Mouse (Mus musculus): Measurements from ENCODE around the gene Alox12e. TPM values are rescaled to one million over a fixed set of nuclear protein-coding genes. Genes with fewer than 3 reads are reported as not detected.

Alox12e gene
- polyA plus RNA-seq, 1 experiment: not detected

GRCm38 (mm10) chr11:70308296-70308695 is 14.1 kb downstream of the Alox12e start:
- peak; percentile 7 for DNase-seq
- H3K36me3 ChIP-seq (ENCODE audit: control insufficient read depth, insufficient read depth, low read length): no peaks in the 10 kb centered on the region
- no peaks in the 10 kb centered on the region for H3K27me3 ChIP-seq (replicated peaks; ENCODE audit: control insufficient read depth, insufficient read depth, low read length)
- no peak overlapping the region for H3K27ac ChIP-seq (ENCODE audit: insufficient read depth, low read depth, low read length)
- peaks cover 3% of the 10 kb centered on the region; the same call in 1 of the 2 replicates for H3K4me1 ChIP-seq (ENCODE audit: control insufficient read depth, insufficient read depth, low read length)
- H3K4me3 ChIP-seq (ENCODE audit: insufficient read depth, low read depth, low read length): no peak overlapping the region
- 98% methylated on average over 2 of the region's 2 CpGs for WGBS
- TF ChIP-seq POLR2A (IDR thresholded peaks at IDR 0.05; ENCODE audit: low read depth, low read length) (no peak), CTCF (conservative IDR thresholded peaks at IDR 0.05; ENCODE audit: insufficient read depth, insufficient read length, low read depth, low read length) (peak; percentile 36)

- TF ChIP-seq CTCF (conservative IDR thresholded peaks at IDR 0.05; ENCODE audit: insufficient read depth, insufficient read length, low read depth, low read length) (no peak), POLR2A (IDR thresholded peaks at IDR 0.05; ENCODE audit: low read depth, low read length) (no peak)
- WGBS: 12% methylated on average over 7 of the region's 7 CpGs
- H3K4me3 ChIP-seq (ENCODE audit: insufficient read depth, low read depth, low read length): no peak overlapping the region
- peak; percentile 74 for DNase-seq
- no peaks in the 10 kb centered on the region for H3K36me3 ChIP-seq (ENCODE audit: control insufficient read depth, insufficient read depth, low read length)
- peaks cover 3% of the 10 kb centered on the region; the same call in 1 of the 2 replicates for H3K4me1 ChIP-seq (ENCODE audit: control insufficient read depth, insufficient read depth, low read length)
- H3K27ac ChIP-seq (ENCODE audit: insufficient read depth, low read depth, low read length): no peak overlapping the region
- no peaks in the 10 kb centered on the region for H3K27me3 ChIP-seq (replicated peaks; ENCODE audit: control insufficient read depth, insufficient read depth, low read length)
These were observed 16.3 kb downstream of the Alox12e start for GRCm38 (mm10) chr11:70306159-70306558.

GRCm38 (mm10) chr11:70302293-70302692 is 20.1 kb downstream of the Alox12e start:
- Histone ChIP-seq H3K27ac (ENCODE audit: insufficient read depth, low read depth, low read length) (no peak overlapping the region), H3K36me3 (ENCODE audit: control insufficient read depth, insufficient read depth, low read length) (no peaks in the 10 kb centered on the region), H3K27me3 (replicated peaks; ENCODE audit: control insufficient read depth, insufficient read depth, low read length) (no peaks in the 10 kb centered on the region), H3K4me3 (ENCODE audit: insufficient read depth, low read depth, low read length) (no peak overlapping the region), H3K4me1 (ENCODE audit: control insufficient read depth, insufficient read depth, low read length) (peaks cover 3% of the 10 kb centered on the region; the same call in 1 of the 2 replicates)
- TF ChIP-seq CTCF (conservative IDR thresholded peaks at IDR 0.05; ENCODE audit: insufficient read depth, insufficient read length, low read depth, low read length) (no peak), POLR2A (IDR thresholded peaks at IDR 0.05; ENCODE audit: low read depth, low read length) (no peak)
- 82% methylated on average over 4 of the region's 4 CpGs for WGBS
- DNase-seq: peak; percentile 36

- DNase-seq: peak; percentile 9
- TF ChIP-seq POLR2A (IDR thresholded peaks at IDR 0.05; ENCODE audit: low read depth, low read length) (no peak), CTCF (conservative IDR thresholded peaks at IDR 0.05; ENCODE audit: insufficient read depth, insufficient read length, low read depth, low read length) (no peak)
- Histone ChIP-seq H3K4me3 (ENCODE audit: insufficient read depth, low read depth, low read length) (no peak overlapping the region), H3K27me3 (replicated peaks; ENCODE audit: control insufficient read depth, insufficient read depth, low read length) (no peaks in the 10 kb centered on the region), H3K4me1 (ENCODE audit: control insufficient read depth, insufficient read depth, low read length) (no peaks in the 10 kb centered on the region), H3K27ac (ENCODE audit: insufficient read depth, low read depth, low read length) (no peak overlapping the region), H3K36me3 (ENCODE audit: control insufficient read depth, insufficient read depth, low read length) (no peaks in the 10 kb centered on the region)
- 34% methylated on average over 12 of the region's 12 CpGs for WGBS
These were observed 24.5 kb downstream of the Alox12e start for GRCm38 (mm10) chr11:70297836-70298454.

- TF ChIP-seq CTCF (conservative IDR thresholded peaks at IDR 0.05; ENCODE audit: insufficient read depth, insufficient read length, low read depth, low read length) (no peak), POLR2A (IDR thresholded peaks at IDR 0.05; ENCODE audit: low read depth, low read length) (no peak)
- peak; percentile 14 for DNase-seq
- H3K4me1 ChIP-seq (ENCODE audit: control insufficient read depth, insufficient read depth, low read length): no peaks in the 10 kb centered on the region
- no peaks in the 10 kb centered on the region for H3K36me3 ChIP-seq (ENCODE audit: control insufficient read depth, insufficient read depth, low read length)
- WGBS: 28% methylated on average over 4 of the region's 4 CpGs
- no peak overlapping the region for H3K27ac ChIP-seq (ENCODE audit: insufficient read depth, low read depth, low read length)
- no peak overlapping the region for H3K4me3 ChIP-seq (ENCODE audit: insufficient read depth, low read depth, low read length)
- no peaks in the 10 kb centered on the region for H3K27me3 ChIP-seq (replicated peaks; ENCODE audit: control insufficient read depth, insufficient read depth, low read length)
These were observed 25.0 kb downstream of the Alox12e start for GRCm38 (mm10) chr11:70297405-70297804.

- Histone ChIP-seq H3K4me1 (ENCODE audit: control insufficient read depth, insufficient read depth, low read length) (no peaks in the 10 kb centered on the region), H3K36me3 (ENCODE audit: control insufficient read depth, insufficient read depth, low read length) (no peaks in the 10 kb centered on the region), H3K4me3 (ENCODE audit: insufficient read depth, low read depth, low read length) (no peak overlapping the region), H3K27me3 (replicated peaks; ENCODE audit: control insufficient read depth, insufficient read depth, low read length) (no peaks in the 10 kb centered on the region), H3K27ac (ENCODE audit: insufficient read depth, low read depth, low read length) (no peak overlapping the region)
- 95% methylated on average over 6 of the region's 6 CpGs for WGBS
- no peak for DNase-seq
- no peak for TF ChIP-seq POLR2A (IDR thresholded peaks at IDR 0.05; ENCODE audit: low read depth, low read length)
- no peak for TF ChIP-seq CTCF (conservative IDR thresholded peaks at IDR 0.05; ENCODE audit: insufficient read depth, insufficient read length, low read depth, low read length)
These were observed 28.5 kb downstream of the Alox12e start for GRCm38 (mm10) chr11:70293881-70294280.

GRCm38 (mm10) chr11:70291235-70291634 is 31.2 kb downstream of the Alox12e start:
- Histone ChIP-seq H3K27me3 (replicated peaks; ENCODE audit: control insufficient read depth, insufficient read depth, low read length) (no peaks in the 10 kb centered on the region), H3K27ac (ENCODE audit: insufficient read depth, low read depth, low read length) (no peak overlapping the region), H3K4me3 (ENCODE audit: insufficient read depth, low read depth, low read length) (no peak overlapping the region), H3K4me1 (ENCODE audit: control insufficient read depth, insufficient read depth, low read length) (no peaks in the 10 kb centered on the region), H3K36me3 (ENCODE audit: control insufficient read depth, insufficient read depth, low read length) (no peaks in the 10 kb centered on the region)
- TF ChIP-seq POLR2A (IDR thresholded peaks at IDR 0.05; ENCODE audit: low read depth, low read length): no peak
- no peak for TF ChIP-seq CTCF (conservative IDR thresholded peaks at IDR 0.05; ENCODE audit: insufficient read depth, insufficient read length, low read depth, low read length)
- DNase-seq: no peak
- 90% methylated on average over 6 of the region's 6 CpGs for whole genome bisulfite sequencing
